Mouse (Mus musculus): ENCODE measurements around the gene Dusp21. TPM values are rescaled to one million over a fixed set of nuclear protein-coding genes. Genes with fewer than 3 reads are reported as not detected.

Dusp21 gene
- polyA plus RNA-seq (2016; fragmentation: Nextera tagmentation; extraction: Ambion mirVana), result not detected in 2 replicates

- no peak for ATAC-seq (ENCODE audit: insufficient number of reproducible peaks, insufficient read depth, low FRiP score, low TSS enrichment, low read depth)
- H3K4me1 ChIP-seq (replicated peaks), result no peaks in the 10 kb centered on the region
- H3K27ac ChIP-seq, result no peak within 1 kb of the TSS
- no peaks in the 10 kb centered on the region for H3K36me3 ChIP-seq
- H3K27me3 ChIP-seq, result no peaks in the 10 kb centered on the region
- H3K4me3 ChIP-seq (replicated peaks), result no peak within 1 kb of the TSS
- H3K4me2 ChIP-seq, result no peak within 1 kb of the TSS
- WGBS, result 93% methylated on average over 1 of the region's 1 CpGs
- no peak within 1 kb of the TSS for H3K9ac ChIP-seq (replicated peaks)
- no peaks in the 10 kb centered on the region for H3K9me3 ChIP-seq
Measured at GRCm38 (mm10) chrX:18145557-18145956, at the start of gene Dusp21. TSS of gene Dusp21 (plus strand) at chrX:18145857.

- H3K4me2 ChIP-seq, result no peak overlapping the region
Measured at GRCm38 (mm10) chrX:18160734-18161442, 15.2 kb downstream of the Dusp21 start.

GRCm38 (mm10) chrX:18161796-18162191 lies 16.1 kb downstream of the Dusp21 start:
- Histone ChIP-seq H3K9ac (replicated peaks) (peak overlapping the region; percentile 72), H3K4me2 (peak overlapping the region; percentile 65), H3K4me3 (replicated peaks) (peak overlapping the region; percentile 77), H3K9me3 (no peaks in the 10 kb centered on the region), H3K27ac (peak overlapping the region; percentile 91), H3K27me3 (no peaks in the 10 kb centered on the region), H3K36me3 (no peaks in the 10 kb centered on the region), H3K4me1 (replicated peaks) (no peaks in the 10 kb centered on the region)
- peak; percentile 84 for ATAC-seq (ENCODE audit: insufficient number of reproducible peaks, insufficient read depth, low FRiP score, low TSS enrichment, low read depth)
- WGBS, result 1% methylated on average over 28 of the region's 28 CpGs

More at GRCm38 (mm10) chrX:18160734-18161442, 15.2 kb downstream of the Dusp21 start:
- Histone ChIP-seq H3K9me3 (no peaks in the 10 kb centered on the region), H3K27me3 (no peaks in the 10 kb centered on the region), H3K27ac (no peak overlapping the region), H3K4me3 (replicated peaks) (0 out of 2 replicates have a peak overlapping the region, but pooled peaks have one; percentile 77), H3K36me3 (no peaks in the 10 kb centered on the region), H3K9ac (replicated peaks) (no peak overlapping the region), H3K4me1 (replicated peaks) (no peaks in the 10 kb centered on the region)
- 57% methylated on average over 4 of the region's 4 CpGs for WGBS
- no peak for ATAC-seq (ENCODE audit: insufficient number of reproducible peaks, insufficient read depth, low FRiP score, low TSS enrichment, low read depth)

GRCm38 (mm10) chrX:18162192-18162857 lies 16.7 kb downstream of the Dusp21 start, which contains the start of gene Kdm6a:
TSS of gene Kdm6a (plus strand) at chrX:18162575.
- no peaks in the 10 kb centered on the region for H3K27me3 ChIP-seq
- WGBS, result under 1% methylated on average over 44 of the region's 50 CpGs
- no peaks in the 10 kb centered on the region for H3K4me1 ChIP-seq (replicated peaks)

GRCm38 (mm10) chrX:18162861-18163731 lies 17.4 kb downstream of the Dusp21 start:
- Histone ChIP-seq H3K4me3 (replicated peaks) (peak overlapping the region; percentile 77), H3K4me1 (replicated peaks) (no peaks in the 10 kb centered on the region), H3K27me3 (no peaks in the 10 kb centered on the region), H3K9me3 (no peaks in the 10 kb centered on the region), H3K9ac (replicated peaks) (peak overlapping the region; percentile 90), H3K4me2 (peak overlapping the region; percentile 54), H3K27ac (peak overlapping the region; percentile 98), H3K36me3 (no peaks in the 10 kb centered on the region)
- ATAC-seq (ENCODE audit: insufficient number of reproducible peaks, insufficient read depth, low FRiP score, low TSS enrichment, low read depth), result no peak
- WGBS, result 1% methylated on average over 52 of the region's 95 CpGs

More at GRCm38 (mm10) chrX:18162192-18162857, 16.7 kb downstream of the Dusp21 start, which contains the start of gene Kdm6a:
- Histone ChIP-seq H3K9ac (replicated peaks) (peak within 1 kb of the TSS; percentile 90), H3K27ac (peak within 1 kb of the TSS; percentile 98), H3K4me3 (replicated peaks) (peak within 1 kb of the TSS; percentile 77), H3K9me3 (no peaks in the 10 kb centered on the region), H3K4me2 (peak within 1 kb of the TSS; percentile 65), H3K36me3 (no peaks in the 10 kb centered on the region)
- ATAC-seq (ENCODE audit: insufficient number of reproducible peaks, insufficient read depth, low FRiP score, low TSS enrichment, low read depth), result peak; percentile 100

- Histone ChIP-seq H3K4me3 (replicated peaks) (peak overlapping the region; percentile 77), H3K27ac (peak overlapping the region; percentile 98), H3K9me3 (no peaks in the 10 kb centered on the region), H3K36me3 (no peaks in the 10 kb centered on the region), H3K9ac (replicated peaks) (peak overlapping the region; percentile 90), H3K4me2 (peak overlapping the region; percentile 54), H3K27me3 (no peaks in the 10 kb centered on the region), H3K4me1 (replicated peaks) (no peaks in the 10 kb centered on the region)
- no peak for ATAC-seq (ENCODE audit: insufficient number of reproducible peaks, insufficient read depth, low FRiP score, low TSS enrichment, low read depth)
- WGBS, result 1% methylated on average over 10 of the region's 10 CpGs
Measured at GRCm38 (mm10) chrX:18163917-18164624, 18.4 kb downstream of the Dusp21 start.

GRCm38 (mm10) chrX:18165121-18165520 lies 19.5 kb downstream of the Dusp21 start:
- H3K4me2 ChIP-seq, result peak overlapping the region; percentile 54
- H3K36me3 ChIP-seq, result no peaks in the 10 kb centered on the region
- no peak overlapping the region for H3K9ac ChIP-seq (replicated peaks)
- no peaks in the 10 kb centered on the region for H3K4me1 ChIP-seq (replicated peaks)
- H3K4me3 ChIP-seq (replicated peaks), result 0 out of 2 replicates have a peak overlapping the region, but pooled peaks have one; percentile 4
- no peaks in the 10 kb centered on the region for H3K9me3 ChIP-seq
- ATAC-seq (ENCODE audit: insufficient number of reproducible peaks, insufficient read depth, low FRiP score, low TSS enrichment, low read depth), result no peak
- no peak overlapping the region for H3K27ac ChIP-seq
- no peaks in the 10 kb centered on the region for H3K27me3 ChIP-seq
- WGBS, result 83% methylated on average over 2 of the region's 2 CpGs

- H3K4me3 ChIP-seq (replicated peaks), result no peak overlapping the region
- no peak overlapping the region for H3K4me2 ChIP-seq
- WGBS, result 93% methylated on average over 3 of the region's 3 CpGs
- no peaks in the 10 kb centered on the region for H3K36me3 ChIP-seq
- H3K27me3 ChIP-seq, result no peaks in the 10 kb centered on the region
- H3K4me1 ChIP-seq (replicated peaks), result no peaks in the 10 kb centered on the region
- no peak for ATAC-seq (ENCODE audit: insufficient number of reproducible peaks, insufficient read depth, low FRiP score, low TSS enrichment, low read depth)
- no peak overlapping the region for H3K27ac ChIP-seq
- H3K9ac ChIP-seq (replicated peaks), result no peak overlapping the region
- no peaks in the 10 kb centered on the region for H3K9me3 ChIP-seq
Measured at GRCm38 (mm10) chrX:18166961-18167360, 21.3 kb downstream of the Dusp21 start.

- no peak for ATAC-seq (ENCODE audit: insufficient number of reproducible peaks, insufficient read depth, low FRiP score, low TSS enrichment, low read depth)
- no peaks in the 10 kb centered on the region for H3K27me3 ChIP-seq
- 94% methylated on average over 1 of the region's 1 CpGs for WGBS
- no peak overlapping the region for H3K4me3 ChIP-seq (replicated peaks)
- H3K9me3 ChIP-seq, result no peaks in the 10 kb centered on the region
- H3K4me1 ChIP-seq (replicated peaks), result no peaks in the 10 kb centered on the region
- no peak overlapping the region for H3K27ac ChIP-seq
- H3K4me2 ChIP-seq, result no peak overlapping the region
- H3K36me3 ChIP-seq, result no peaks in the 10 kb centered on the region
- H3K9ac ChIP-seq (replicated peaks), result no peak overlapping the region
Measured at GRCm38 (mm10) chrX:18168940-18169339, 23.3 kb downstream of the Dusp21 start.

- no peak overlapping the region for H3K4me3 ChIP-seq (replicated peaks)
- H3K9me3 ChIP-seq, result no peaks in the 10 kb centered on the region
- H3K27me3 ChIP-seq, result no peaks in the 10 kb centered on the region
- 53% methylated on average over 4 of the region's 4 CpGs for WGBS
- no peaks in the 10 kb centered on the region for H3K36me3 ChIP-seq
- no peak overlapping the region for H3K27ac ChIP-seq
- no peak overlapping the region for H3K4me2 ChIP-seq
- no peak for ATAC-seq (ENCODE audit: insufficient number of reproducible peaks, insufficient read depth, low FRiP score, low TSS enrichment, low read depth)
- H3K4me1 ChIP-seq (replicated peaks), result no peaks in the 10 kb centered on the region
- no peak overlapping the region for H3K9ac ChIP-seq (replicated peaks)
Measured at GRCm38 (mm10) chrX:18174831-18175230, 29.2 kb downstream of the Dusp21 start.
